Mouse (Mus musculus) spleen, adult 2 months (tissue): ENCODE measurements around the gene Hemgn.

ENCODE experiments used
- CTCF ChIP-seq: fragments of 200-500 bp; IDR thresholded peaks from 2 replicates; pipeline ENCODE4 v1.5.1; 2011; ENCODE audit warnings: mild to moderate bottlenecking, inconsistent platforms; ENCODE audit not compliant: insufficient read depth, insufficient read length, insufficient replicate concordance; ENCODE audit errors: extremely low read depth
- POLR2A ChIP-seq: fragments of 200-500 bp; IDR thresholded peaks from 2 replicates; pipeline ENCODE4 v1.6.1; 2011; ENCODE audit warnings: low read depth, low read length, inconsistent platforms

DNA sequence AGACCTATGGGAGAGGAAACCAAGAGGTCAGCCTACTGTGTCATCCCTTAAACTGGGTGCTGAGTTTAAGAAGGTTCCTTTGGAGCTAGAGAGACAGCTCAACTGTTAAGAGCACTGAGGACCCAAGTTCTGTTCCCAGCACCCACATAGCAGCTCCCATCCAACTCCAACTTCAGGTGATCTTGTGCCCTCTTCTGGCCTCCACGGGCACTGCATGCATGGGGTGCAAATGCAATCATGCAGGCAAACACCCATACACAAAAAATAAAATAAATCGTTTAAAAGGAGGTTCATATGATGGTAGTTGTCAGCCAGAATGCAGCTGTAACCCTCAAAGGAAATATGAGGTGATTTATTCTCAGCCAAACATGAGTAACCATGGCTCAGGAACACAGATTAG, 48.9 kb downstream of the Hemgn start:
- TF ChIP-seq CTCF (no peak), POLR2A (no peak)
